Mouse (Mus musculus): ENCODE measurements around the gene Myo1a.

Myo1a gene

DNA sequence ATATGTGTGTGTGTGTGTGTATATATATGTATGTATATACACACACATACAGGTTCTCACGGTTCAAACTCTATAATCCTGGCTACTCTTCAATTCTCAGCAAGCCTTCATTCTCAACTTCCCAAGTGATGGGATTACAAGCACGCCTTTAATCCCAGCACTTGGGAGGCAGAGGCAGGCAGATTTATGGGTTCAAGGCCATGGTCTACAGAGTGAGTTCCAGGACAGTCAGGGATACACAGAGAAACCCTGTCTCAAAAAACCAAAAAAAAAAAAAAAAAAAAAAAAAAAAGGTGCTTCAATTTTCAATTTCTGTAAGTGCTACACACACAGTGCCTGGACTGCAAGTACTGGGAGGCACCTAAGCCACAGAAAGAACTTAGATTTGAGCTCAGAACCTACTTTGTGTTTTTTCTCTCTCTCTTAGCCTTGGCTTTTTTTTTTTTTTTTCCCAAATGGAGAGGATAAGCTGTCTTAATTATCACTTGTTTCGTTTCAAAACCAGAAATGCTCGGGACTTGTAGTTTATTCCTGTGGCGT, 29.0 kb upstream of the Myo1a start:
- no peak for DNase-seq

DNA sequence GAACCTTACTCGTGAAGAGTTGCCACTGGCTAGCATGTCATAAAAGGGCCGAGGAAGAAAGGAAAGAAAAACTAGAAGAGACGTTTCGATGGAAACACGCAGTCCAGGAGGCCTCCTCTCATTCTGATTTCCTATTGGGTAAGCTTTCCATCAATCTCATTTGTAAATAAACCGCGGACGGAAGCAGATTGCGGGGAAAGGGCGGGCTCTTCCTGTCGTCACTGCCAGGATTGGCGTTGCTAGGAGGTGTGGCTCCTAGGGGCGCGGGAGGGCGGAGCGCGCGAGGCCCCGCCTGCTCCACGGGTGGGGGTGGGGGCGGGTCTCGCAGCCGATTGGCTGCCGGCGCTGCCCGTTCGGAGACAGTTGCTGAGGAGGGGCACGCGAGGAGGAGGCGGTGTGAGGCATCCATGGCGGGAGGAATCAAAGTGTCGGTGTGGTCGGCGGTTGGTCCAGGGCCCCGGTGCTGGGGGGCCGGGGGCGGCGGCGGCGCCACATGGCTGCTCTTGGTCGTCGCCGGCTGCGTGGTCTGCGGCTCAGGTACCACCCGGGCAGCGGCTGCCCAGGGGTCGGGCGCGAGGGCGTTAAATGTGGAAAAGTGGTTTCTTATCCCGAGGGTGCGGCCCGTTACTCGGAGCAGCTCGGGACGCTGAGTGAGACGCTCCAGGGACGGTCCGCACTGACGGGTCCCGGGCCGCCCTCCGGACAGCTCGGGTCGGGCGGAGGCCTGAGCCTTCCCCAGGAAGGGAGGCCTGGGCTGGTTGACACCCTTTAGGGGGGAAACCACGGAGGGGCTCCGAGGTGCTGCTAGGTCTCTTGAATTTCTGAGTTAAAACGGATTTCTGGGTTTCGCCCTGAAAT, 28.1 kb upstream of the Myo1a start:
- peak; percentile 98 for DNase-seq

DNA sequence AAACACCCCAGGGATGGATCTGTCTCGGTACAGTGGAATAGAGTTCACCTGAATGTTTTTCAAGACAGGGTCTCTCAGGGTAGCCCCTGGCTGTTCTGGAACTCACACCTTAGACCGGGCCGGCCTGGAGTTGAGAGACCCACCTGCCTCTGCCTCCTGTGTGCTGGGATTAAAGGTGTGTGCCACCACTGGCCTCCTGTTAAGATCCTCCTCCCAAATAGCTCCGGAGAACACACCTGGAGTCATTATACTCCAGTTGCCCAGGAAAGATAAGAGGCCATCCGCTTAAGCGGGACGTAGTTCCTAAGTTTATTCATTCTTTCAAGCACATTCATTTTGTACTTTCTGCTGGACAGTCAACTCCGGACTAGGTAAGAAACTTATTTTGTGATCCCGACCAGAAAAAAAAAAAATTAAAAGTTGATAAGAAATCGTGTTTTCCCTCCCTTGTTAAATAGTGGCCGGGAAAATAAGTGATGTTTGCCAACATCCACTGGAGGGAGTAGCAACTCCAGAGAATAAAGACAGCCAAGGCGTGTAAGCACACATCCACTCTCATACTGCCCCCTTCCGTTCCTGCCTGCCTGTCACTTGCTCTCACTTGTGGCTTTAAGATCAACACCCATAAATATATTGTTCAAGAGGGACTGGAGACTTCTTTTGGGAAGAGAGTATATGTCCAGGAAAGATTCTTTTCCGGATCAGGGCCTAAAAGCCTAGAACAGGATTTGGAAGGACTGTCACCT, 27.2 kb upstream of the Myo1a start:
- peak; percentile 75 for DNase-seq

DNA sequence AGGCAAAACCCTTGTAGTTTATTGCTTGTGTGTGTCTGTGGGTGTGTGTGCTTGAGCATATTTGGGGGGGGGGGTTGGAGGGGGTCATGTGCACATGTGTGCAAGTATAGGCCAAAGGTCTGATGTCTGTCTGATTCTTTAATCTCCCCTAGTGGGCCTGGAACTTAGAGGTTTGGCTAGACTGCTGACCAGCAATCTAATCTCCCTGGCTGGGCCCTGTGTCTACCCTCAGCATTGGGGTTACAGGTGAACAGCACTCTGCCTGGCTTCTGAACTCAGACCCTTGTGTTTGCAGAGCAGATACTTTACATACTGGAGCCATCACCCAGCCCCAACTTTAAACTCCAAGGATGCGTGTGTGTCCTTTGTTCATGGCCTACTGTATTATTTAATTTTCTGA, 25.8 kb upstream of the Myo1a start:
- no peak for DNase-seq

DNA sequence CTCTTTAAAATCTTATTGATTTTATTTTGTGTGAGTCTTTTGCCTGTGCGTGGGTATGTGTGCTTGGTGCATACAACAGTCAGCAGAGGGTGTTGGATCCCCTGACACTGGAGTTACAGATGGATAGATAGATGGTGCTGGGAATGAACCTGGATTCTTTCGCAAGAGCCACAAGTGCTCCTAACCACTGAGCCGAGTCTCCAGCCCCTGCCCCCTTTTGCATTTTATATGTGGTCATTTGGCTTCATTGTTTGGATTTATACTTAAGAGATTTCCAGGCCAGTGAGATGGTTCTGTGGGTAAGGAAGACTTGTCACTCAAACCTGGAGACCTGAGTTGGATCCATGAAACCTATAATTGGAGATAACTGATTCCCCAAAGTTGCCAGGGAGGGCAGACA, 25.1 kb upstream of the Myo1a start:
- DNase-seq = no peak

DNA sequence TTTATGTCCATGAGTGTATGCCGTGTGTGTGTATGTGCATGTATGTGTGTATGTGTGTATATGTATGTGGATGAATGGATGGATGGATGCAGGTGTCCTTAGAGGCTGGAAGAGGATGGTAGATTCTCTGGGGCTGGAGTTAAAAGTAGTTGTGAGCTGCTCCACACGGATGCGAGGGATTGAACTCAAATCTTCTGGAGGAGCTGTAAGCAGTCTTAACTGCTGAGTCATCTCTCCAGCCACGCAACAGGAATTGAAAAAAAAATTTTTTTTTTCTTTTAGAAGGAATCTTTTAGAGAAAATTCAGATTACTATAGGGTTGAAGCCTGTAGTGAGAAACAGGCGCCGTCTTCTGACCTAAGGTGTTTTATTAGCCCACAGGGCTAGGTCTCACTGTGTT, 22.1 kb upstream of the Myo1a start:
- DNase-seq = no peak

DNA sequence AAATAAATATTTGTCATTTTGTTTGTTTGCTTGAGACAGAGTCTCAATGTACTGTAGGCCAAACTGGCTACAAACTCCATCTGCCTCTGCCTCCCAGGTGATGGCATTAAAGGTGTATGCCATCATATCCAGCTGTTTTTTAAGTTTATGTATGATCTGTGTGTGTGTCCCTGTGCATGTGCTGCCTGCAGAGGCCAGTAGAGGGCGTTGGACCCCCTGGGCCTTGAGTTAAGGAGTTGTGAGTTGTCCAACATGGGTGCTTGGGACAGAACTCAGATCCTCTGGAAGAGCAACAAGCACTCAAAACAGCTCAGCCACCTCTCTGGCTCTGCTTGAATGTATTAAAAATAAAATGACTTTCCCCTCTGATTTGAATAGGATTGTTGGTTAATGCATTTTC, 13.9 kb upstream of the Myo1a start:
- no peak for DNase-seq

DNA sequence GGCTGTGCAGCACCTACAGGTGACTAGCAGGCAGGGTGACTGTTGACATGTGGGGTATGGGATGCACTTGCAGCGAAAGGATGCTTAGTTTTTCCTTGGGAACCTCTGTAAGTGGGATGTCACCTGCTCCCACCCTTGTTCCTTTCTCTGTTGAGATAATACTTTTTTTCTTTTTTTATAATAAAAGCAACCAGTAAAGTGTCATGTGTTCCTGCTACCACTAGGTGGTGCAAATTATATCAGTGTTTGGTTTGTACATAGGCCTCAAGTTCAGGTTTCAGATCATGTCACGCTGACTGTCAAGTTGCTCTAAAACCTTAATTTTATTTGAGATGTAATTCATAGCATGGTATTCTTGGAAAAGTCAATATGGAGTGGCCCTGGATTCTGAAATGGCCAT, 10.3 kb upstream of the Myo1a start:
- DNase-seq = no peak

DNA sequence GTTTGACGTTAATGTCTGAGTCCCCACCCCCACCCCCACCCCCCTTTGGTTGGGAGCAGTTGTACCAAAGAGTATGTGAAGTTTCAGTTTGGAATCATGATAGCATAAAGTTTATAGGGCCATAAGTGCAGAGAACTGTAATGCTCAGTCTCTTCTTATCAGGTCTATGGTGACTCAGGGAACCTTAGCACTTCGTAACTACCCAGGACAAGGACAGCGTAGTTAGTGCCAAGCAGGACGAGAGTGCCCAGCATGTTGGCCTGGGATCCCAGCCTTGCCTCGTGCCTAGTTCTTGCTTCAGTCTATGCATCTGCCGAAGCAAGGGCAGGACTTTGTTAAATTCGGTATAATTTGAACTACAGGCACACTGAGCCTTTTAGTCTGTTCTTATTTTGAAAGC, 9.2 kb upstream of the Myo1a start:
- DNase-seq = no peak

DNA sequence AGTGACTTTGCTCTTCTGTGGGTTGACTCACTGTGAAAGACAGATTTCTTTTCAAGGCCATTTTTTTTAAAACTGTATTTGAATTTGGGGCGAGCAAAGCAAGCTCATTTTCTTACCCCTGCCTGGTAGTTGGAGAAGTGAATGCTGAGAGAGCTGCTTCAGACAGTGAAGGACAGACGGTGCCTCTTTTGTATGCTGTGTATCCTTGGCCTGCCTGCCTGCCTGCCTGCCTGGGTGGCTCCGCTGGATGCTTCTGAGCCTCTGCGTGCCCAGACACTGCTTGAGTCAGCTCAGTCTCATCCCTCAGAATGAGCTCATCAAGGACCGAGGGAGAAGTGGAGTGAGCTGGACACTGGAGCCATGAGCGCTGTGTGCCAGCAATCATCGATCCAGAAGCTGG, 6.0 kb upstream of the Myo1a start:
- no peak for DNase-seq

DNA sequence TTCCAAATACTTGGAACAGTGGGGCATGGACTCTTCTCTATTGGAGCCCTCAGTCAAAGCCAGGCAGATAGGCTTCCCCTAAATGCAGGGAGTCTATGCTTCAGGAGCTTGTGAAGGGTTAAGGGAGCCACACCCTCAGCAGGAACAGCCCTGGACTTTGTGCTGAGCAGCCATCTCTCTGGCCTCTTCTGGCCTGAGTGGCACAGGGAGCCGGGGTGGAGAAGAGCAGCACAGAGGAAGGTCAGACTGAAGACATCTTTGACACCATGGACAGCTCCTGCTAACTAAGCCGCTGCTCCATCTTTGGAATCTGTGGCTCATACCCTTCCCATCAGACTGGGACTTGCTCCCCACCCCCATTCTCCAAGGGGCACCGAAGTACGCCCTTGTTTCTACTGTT, 1.7 kb upstream of the Myo1a start:
- DNase-seq = no peak

DNA sequence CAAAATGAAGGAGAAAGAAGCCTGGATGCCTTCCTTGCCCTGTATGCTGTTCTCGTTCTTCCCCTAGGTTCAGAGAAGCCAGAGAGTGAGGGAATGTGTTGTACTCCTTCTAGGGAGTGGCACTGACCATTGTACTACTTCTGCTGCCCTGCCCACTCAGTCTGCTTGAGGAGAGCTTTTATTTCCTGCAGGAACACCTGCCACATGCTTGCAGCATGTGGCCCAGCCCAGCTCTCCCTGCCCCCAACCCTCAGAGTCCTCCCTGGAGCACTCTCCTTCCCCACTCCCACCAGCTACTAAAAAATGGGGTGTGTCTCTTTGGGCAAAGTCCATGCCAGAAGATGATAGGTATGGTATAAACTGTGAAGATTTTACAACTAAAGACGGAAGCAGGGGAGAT, 677 bp upstream of the Myo1a start:
- DNase-seq = no peak

DNA sequence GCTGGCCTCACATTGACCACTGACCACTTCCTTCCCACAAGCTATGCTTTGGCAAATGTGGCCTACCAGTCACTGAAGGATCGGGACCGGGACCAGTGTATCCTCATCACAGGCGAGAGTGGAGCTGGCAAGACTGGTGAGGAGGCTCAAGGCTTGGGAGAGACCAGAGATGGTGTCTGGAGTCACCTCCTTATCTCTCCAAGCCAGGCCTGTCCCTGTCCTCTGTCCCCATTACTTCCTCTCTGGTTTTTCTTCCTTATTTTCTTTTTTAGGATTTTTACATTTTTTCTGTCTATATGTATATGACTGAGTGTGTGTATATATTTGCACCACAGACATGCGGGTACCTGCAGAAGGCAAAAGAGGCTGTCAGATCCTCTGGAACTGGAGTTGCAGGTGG, 813 bp downstream of the Myo1a start:
- no peak for DNase-seq

DNA sequence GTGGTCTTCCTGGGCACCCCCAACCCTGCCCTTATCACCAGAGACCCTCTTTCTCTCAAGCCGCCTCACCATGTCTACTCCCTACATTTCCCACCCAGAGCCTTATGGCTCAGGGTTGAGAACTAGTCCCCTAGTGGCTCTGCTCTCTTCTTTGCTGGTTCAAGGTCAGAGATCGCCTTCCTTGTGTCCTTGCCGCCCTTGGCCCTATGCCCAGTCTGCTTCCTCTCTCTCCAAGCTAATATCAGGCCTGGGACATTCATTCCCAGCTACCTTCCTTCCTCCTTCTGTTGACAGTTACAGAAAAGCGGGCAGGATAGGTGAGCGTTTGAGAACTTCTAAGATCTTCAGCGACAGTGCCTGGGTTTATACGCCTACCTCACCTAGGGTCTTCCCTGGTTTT, 2.8 kb downstream of the Myo1a start:
- DNase-seq = no peak

DNA sequence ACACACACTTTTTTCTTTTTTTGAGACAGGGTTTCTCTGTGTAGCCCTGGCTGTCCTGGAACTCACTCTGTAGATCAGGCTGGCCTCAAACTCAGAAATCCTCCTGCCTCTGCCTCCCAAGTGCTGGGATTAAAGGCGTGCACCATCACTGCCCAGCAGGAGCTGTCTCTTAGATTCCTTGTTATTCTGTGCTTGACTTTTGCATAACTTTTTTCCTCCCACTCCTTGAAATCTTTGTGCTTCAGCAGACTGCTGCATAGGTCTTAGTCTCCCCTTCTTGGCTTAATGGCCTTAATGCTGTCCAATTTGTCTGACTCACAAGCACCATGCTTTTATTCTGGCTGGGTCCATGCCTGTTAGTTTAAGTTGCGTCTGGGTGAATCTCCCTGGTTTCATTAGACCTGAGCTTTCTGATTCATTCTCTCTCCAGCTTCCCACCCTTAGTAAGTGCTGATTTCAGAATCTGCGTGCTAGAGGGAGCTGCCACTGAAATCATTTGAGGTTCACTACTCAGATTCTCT, 3.9 kb downstream of the Myo1a start:
- DNase-seq = no peak

DNA sequence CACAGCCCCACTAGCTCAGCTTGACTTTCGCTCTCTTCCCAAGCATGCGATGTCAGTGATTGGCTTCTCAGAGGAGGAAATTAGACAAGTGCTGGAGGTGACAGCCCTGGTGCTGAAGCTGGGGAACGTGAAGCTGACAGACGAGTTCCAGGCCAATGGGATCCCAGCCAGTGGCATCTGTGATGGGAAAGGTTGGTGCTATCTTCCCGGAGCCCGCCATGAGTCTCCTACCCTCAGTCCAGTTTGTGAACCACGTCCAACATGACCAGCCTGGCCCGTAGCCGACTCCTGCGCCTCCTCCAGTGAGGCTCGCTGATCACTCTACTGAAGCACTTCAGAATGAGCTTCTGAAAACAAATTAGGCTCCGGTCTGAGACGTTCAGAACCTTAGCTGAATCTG, 5.4 kb downstream of the Myo1a start:
- no peak for DNase-seq

DNA sequence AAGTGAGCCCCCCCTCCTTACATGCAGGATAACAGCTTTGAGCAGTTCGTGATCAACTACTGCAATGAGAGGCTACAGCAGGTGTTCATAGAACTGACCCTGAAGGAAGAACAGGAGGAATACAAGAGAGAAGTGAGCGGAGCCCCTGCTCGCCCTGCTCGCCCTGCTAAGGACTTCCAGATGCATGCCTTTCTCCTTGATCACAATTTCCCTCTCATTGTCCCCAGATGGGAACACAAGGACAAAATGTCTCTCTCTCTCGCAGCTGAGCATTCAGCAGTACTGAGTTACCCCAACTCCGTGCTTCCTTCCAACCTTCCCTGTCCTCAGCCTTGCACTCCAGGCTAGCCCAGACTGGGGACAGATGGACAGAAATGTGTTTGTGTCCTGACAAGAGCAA, 7.8 kb downstream of the Myo1a start:
- no peak for DNase-seq

DNA sequence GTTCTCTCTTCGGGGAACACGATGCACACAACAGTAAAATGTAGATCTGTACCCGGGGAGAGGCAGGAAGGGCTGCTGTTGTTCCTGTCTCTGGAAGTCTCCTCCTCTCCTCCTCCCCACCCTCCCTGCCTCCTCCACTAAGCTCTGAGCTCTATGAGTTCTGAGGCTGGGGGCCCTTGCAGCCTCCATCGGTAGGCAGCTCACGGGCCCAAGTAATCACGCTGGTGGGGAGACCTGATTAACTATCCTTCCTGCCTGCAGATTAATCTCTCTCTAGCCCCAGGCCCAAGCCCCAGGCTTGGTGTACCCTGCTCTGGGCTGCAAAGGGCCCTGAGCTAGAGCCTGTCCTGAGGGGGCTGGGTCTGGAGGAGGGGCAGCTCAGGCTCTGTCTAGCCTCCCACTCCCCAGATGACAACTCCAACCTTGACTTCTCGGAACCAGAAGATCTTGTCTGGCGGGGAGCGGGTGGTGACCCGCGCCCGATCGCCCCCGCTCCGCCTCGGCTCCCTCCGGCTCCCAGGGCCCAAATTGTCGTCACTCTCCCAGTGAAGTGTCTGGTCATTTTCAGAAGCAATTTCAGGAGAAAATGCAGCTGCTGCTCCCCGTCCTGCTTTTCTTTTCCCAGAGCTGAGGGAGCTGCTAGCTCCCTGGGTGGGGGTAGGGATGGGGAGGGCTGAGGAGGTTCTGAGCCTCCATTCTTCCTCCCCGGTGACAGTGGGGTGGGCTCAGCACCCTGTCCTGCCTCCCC, 16.9 kb downstream of the Myo1a start:
- no peak for DNase-seq

DNA sequence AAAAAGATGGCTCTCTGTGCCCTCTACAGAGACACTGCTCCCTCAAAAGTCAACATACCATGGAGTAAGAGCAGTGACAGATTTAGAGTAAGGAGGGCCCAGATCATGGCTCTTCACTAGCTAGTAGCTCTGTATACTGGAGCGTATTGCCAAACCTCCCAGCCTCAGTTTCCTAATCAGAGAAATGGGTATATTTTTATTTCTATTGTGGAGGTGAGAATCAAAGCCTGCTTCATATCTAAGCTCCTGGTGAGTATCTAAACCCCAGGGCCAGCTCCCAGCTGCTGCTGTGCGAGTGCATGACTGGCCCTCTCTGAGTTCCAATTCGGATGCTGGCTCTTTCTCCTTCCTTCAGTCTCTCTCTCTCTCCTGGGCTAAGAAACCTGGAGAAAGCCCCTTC, 19.2 kb downstream of the Myo1a start, which contains the start of gene Tac2:
Gene Tac2 (plus strand): TSS at position 301 of the 400 bp plus-strand sequence.
- DNase-seq = no peak

DNA sequence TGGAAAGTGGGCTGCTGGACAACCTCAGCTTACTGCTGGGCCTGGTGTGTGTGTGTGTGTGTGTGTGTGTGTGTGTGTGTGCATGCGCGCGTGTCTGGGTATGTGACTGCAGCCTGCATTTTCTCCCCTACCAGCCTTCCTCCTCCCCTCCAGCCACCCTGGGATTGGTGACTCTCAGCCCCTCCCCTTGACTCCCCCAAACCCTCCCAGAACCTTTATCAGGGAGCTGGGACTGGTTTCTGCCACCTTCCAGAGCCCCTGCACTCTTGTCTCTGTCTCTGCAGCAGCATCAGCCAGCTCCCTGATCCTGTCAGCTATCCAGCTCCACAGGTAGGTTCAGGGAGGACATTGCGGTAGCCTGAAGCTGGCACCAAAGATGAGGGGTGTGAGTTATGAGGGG, 20.2 kb downstream of the Myo1a start:
- DNase-seq = peak; percentile 42

DNA sequence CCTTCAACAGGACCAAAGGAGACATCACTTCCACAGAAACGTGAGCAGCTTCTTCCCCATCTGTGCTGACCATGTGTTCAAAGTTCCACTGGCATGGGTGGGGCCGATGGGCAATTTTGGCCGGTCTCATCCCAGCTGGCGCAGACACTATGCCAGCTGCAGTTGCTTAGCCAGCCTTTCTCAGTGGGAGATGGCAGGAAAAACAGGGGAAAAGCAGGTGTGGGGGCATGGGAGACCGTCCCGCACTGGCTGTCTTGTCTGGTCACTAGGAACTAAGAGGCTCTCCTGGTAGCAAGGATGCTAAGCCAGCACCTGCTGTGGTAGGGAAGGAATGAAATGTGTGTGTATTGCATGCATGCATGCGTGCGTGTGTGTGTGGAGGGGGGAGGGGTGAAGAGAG, 23.5 kb downstream of the Myo1a start:
- DNase-seq = no peak

DNA sequence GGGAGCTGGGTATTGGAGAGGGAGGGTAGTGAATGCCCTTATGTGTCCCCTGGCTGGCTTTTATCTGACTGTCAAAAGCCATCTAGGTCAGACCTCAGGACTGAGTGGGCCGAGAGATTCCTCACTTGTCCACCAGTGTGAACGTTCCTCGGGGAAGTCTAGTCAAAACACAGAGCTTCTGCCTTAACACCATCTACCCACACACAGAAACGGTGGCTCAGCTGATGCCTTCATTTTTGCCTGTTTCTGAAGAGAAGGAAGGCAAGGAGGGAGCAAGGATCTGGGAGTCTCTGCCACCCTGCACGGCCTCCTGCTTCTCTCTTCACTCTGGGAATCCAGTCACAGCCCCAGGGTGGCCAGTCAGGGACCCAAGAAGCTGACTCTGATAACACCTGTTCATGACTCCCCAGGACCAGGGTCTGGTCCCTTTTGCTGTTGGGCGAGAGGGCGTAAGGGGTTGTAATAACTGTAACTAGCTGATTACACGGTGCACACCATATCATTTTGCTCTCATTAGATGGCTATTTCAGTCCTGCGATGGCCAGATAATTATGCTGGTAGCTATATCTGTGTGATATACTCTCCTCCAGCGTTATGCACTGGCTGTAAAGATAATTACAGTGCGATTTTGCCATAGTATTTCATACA, 25.4 kb downstream of the Myo1a start:
- peak; percentile 78 for DNase-seq

DNA sequence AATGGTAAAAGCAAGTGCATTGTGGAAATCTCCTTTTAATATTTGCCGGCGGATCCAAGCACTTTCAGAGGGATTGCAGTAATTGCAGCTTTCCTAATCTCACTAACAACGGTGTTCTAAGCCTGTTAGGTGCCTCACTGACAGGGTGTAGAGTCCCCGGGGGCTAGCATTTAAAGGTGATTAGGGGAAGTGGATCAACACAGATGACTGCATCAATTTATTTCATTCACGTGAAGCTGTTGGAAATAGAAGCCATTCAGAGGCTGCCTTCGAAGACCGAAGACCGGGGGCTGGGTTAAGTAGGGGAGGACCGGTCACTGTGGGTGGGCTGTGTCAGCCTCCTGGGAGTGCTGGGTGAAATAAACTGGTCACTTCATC, 26.0 kb downstream of the Myo1a start:
- no peak for DNase-seq
